Mouse (Mus musculus) cerebellum, adult 2 months (tissue): ENCODE data around the gene Hoxa13.

Source experiments
- CTCF ChIP-seq: fragments of 200-500 bp; IDR thresholded peaks from 2 replicates; pipeline ENCODE4 v1.5.1; 2011; ENCODE audit warnings: low read depth, mild to moderate bottlenecking, control low read depth, low read length, moderate library complexity, borderline replicate concordance; ENCODE audit not compliant: insufficient read depth
- POLR2A ChIP-seq: fragments of 200-500 bp; IDR thresholded peaks from 2 replicates; pipeline ENCODE4 v1.6.1; 2011; ENCODE audit warnings: low read length, control low read depth, borderline replicate concordance; ENCODE audit not compliant: insufficient read depth

DNA sequence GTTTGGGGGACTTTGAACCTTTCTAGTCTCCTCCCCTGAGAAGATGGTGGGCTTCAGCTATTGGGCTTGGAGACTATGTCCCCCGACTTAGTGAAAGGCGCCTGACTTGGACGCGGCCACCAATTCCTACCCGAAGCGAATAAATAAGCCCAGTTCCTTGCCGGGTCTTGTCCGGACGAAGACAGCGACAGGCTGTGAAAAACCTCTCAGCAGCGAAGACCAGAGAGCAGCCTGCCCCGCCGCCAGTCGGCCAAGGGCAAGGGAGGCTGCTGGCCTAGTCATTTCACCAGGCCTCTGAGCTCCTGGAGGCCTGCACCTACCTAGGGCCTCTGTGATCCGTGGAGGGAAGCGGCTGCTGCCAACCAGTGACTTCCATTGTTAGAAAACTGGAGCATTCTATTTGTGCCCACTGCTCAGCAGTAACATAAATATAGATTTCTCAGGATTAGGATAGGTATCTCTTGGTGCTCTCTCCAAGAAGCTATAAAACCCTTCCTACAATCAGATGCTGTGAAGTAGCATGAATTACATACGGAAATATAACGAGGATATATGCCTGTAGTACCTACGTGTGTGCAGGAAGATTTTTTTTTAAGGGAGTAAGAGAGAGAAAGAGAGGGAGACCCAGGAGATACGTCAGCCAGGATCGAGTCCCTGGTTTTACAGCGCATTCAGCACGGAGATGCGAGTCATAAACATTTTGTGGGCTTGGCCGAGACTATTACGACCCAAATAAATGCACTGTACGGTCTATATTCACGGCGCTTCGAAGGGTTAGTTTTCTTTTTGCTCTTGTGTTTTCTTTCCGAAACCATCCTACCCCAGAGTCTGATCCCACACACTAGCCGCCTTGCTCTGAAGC, 40.4 kb downstream of the Hoxa13 start:
- TF ChIP-seq CTCF (no peak), POLR2A (no peak)
